Mouse (Mus musculus): Measurements from ENCODE around the gene D8Ertd738e.

D8Ertd738e gene

DNA sequence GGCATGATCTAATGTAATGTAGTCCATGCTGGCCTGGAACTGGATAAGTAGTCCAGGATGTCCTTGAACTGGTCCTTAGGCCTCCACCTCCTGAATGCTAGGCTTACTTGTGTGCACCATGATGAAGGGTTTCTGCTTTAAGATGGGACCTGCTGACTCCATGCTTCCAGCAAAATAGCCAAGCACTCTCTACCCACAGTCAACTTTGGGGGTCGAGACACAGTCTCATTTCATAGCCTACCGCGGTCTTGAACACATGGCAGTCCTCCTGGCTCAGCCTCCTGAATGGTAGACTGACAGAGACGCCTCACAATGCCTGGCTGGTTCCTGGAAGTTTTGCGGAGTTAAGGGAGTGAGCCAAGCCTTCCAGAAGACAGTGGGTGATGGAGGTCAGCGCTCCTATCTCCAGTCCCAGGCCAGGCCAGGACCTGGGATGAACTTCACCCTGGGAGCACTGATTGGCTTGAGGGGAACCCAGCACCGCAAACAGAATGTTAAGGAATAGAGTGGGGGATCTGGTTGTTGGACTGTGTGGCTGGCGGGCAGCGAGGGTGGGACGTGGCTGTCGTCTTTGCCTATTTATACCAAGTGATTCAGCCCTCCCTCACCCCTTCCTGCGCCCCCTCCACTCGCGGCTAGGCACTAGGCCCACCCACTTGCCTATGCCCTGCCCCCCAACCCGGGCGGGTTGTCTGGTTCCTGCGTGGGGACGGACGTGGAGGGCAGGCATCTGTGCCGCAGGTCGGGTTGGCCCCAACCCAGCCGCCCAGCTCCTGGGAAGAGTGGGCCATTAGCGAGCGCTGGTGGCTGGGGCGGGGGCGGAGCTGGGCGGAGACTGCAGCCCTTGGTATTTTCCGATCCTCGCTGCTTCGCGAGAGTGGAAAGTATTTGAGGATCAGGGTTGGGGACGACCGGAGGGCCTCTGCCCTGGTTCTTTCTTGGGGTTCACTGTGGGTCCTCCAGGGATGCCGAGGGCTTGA, 46.3 kb downstream of the D8Ertd738e start:
- ATAC-seq (ENCODE audit: low TSS enrichment) = peak; percentile 20

GRCm38 (mm10) chr8:84202466-84202865, 47.1 kb downstream of the D8Ertd738e start:
- ATAC-seq (ENCODE audit: low TSS enrichment) = peak; percentile 10; the same call in 1 of the 2 replicates

- no peak for ATAC-seq (ENCODE audit: low TSS enrichment)
Measured at GRCm38 (mm10) chr8:84201545-84202245, 47.8 kb downstream of the D8Ertd738e start.

- ATAC-seq (ENCODE audit: low TSS enrichment) = no peak
Measured at GRCm38 (mm10) chr8:84200652-84201544, 48.6 kb downstream of the D8Ertd738e start.

- no peak for ATAC-seq (ENCODE audit: low TSS enrichment)
Measured at GRCm38 (mm10) chr8:84200126-84200555, 49.4 kb downstream of the D8Ertd738e start.

GRCm38 (mm10) chr8:84199348-84200125, 50.0 kb downstream of the D8Ertd738e start:
- no peak for ATAC-seq (ENCODE audit: low TSS enrichment)

DNA sequence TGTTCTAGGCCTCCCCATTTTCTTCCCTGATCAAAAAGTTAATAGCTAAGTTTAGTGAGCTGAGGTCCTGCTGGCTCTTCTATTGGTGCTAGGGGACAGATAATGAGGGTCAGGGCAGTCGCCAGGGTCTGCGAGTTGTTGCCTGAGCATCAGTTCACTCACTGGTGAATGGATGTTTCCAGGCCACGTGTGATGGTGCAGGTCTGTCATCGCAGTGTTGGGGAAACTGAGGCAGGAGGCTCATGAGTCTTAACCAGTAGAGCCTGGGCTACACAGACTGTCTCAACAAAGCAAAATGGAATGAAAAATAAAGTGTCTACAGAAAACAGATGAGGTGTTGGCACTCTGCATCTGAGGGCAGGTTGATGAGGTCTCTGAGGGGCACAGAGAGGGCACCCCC, 50.6 kb downstream of the D8Ertd738e start:
- ATAC-seq (ENCODE audit: low TSS enrichment) = no peak

DNA sequence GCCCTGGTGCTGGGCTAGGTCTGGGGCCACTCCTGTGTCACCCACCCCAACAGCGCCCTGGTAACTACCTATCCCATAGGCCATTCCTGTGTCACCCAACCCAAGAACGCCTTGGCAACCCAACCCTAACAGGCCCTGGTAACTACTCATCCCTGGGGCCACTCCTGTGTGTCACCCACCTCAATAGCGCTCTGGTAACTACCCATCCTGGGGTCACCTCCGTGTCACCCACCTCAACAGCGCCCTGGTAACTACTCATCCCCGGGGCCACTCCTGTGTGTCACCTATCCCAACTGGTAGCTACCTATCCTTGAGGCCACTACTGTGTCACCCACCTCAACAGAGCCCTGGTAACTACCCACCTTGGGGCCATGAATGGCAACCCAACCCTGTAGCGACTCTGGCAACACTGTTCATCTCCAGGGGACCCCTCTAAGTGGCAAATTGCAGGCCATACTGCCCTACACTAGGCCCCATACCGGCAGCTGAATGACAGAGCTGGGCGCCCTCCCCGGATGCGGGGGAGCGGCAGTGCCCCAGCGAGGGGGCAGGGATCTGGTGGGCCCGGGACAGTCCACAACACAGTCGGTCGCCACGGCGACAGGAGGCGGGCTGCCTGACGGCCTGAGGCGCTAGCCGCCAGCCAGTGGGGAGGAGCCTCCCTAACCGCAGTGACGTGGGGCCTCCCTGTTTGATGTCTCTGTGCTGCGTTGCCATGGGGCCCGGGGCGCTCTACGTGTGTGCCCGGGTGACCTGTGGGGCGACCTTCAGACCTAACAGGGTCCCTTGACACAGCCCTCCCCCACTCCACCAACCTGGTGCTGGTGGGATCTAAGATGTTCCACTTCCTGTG, 51.4 kb downstream of the D8Ertd738e start:
- ATAC-seq (ENCODE audit: low TSS enrichment) = peak; percentile 66

GRCm38 (mm10) chr8:84197141-84197921, 52.2 kb downstream of the D8Ertd738e start:
- ATAC-seq (ENCODE audit: low TSS enrichment) = peak; percentile 9; the same call in 1 of the 2 replicates

All from frontal cortex, adult (tissue).